Mouse (Mus musculus) limb, embryonic 10.5 days (tissue): ENCODE results near the gene Hspb7. TPM values are rescaled to one million over a fixed set of nuclear protein-coding genes. Genes with fewer than 3 reads are reported as not detected.

Experiments used
- DNase-seq: peaks from one replicate; pipeline ENCODE4 v3.0.0-alpha.2; 2017; ENCODE audit warnings: low spot score
- H3K27ac ChIP-seq: fragments of 300-500 bp; sonication (generic); 2 replicates; pipeline ENCODE4 v1.5.1; 2016; ENCODE audit warnings: mild to moderate bottlenecking
- H3K27me3 ChIP-seq: fragments of 300-500 bp; sonication (generic); 2 replicates; pipeline ENCODE4 v1.6.1; 2016; ENCODE audit warnings: low read depth, mild to moderate bottlenecking; ENCODE audit not compliant: poor library complexity, severe bottlenecking
- H3K36me3 ChIP-seq: fragments of 300-500 bp; sonication (generic); 2 replicates; pipeline ENCODE4 v1.6.1; 2016; ENCODE audit warnings: mild to moderate bottlenecking, moderate library complexity
- H3K4me1 ChIP-seq: fragments of 300-500 bp; sonication (generic); 2 replicates; pipeline ENCODE4 v1.6.1; 2016
- H3K4me3 ChIP-seq: fragments of 300-500 bp; sonication (generic); 2 replicates; pipeline ENCODE4 v1.5.1; 2016; ENCODE audit warnings: mild to moderate bottlenecking, moderate library complexity
- H3K9me3 ChIP-seq: fragments of 300-500 bp; sonication (generic); replicated peaks from 2 replicates; pipeline ENCODE4 v1.6.1; 2016; ENCODE audit warnings: mild to moderate bottlenecking
- WGBS: fragments of 180-500 bp; shearing (Covaris S2); methylation state at CpG from one replicate; pipeline ENCODE4 v1.1.7; 2016; 5-methylcytosine and 5-hydroxymethylcytosine counted together
- polyA plus RNA-seq: library from polyadenylated mRNA; unstranded; fragments of >200 nt; fragmentation: Nextera tagmentation; extraction: Ambion mirVana; gene quantifications from 2 replicates; pipeline ENCODE4 v1.2.1, GENCODE M21; 2016

Gene Hspb7
- polyA plus RNA-seq, 1 experiment from 2014 or later = 0.05 TPM

GRCm38 (mm10) chr4:141440877-141441276 lies 20.3 kb downstream of the Hspb7 start:
- Histone ChIP-seq H3K4me1 (peaks cover 26% of the 10 kb centered on the region), H3K36me3 (no peaks in the 10 kb centered on the region; the same call in 1 of the 2 replicates), H3K27ac (no peak overlapping the region), H3K27me3 (no peaks in the 10 kb centered on the region), H3K4me3 (no peak overlapping the region), H3K9me3 (no peaks in the 10 kb centered on the region)
- no peak for DNase-seq

GRCm38 (mm10) chr4:141443641-141444429 lies 23.3 kb downstream of the Hspb7 start:
- Histone ChIP-seq H3K4me3 (peak overlapping the region; percentile 99), H3K27ac (peak overlapping the region; percentile 99), H3K9me3 (no peaks in the 10 kb centered on the region), H3K36me3 (peaks cover 27% of the 10 kb centered on the region), H3K4me1 (peaks cover 31% of the 10 kb centered on the region), H3K27me3 (no peaks in the 10 kb centered on the region)
- DNase-seq = no peak
- WGBS = 51% methylated on average over 11 of the region's 11 CpGs

- Histone ChIP-seq H3K27ac (peak within 1 kb of the TSS; percentile 99), H3K4me3 (peak within 1 kb of the TSS; percentile 99), H3K36me3 (peaks cover 36% of the 10 kb centered on the region), H3K4me1 (peaks cover 27% of the 10 kb centered on the region), H3K27me3 (no peaks in the 10 kb centered on the region), H3K9me3 (no peaks in the 10 kb centered on the region)
- under 1% methylated on average over 102 of the region's 102 CpGs for WGBS
- peak; percentile 93 for DNase-seq
Measured at GRCm38 (mm10) chr4:141444451-141445327, 24.1 kb downstream of the Hspb7 start, which contains the start of gene Zbtb17. TSS of gene Zbtb17 (plus strand) at chr4:141444654.

- no peaks in the 10 kb centered on the region for H3K27me3 ChIP-seq
- peaks cover 27% of the 10 kb centered on the region for H3K4me1 ChIP-seq
- WGBS = 20% methylated on average over 14 of the region's 14 CpGs
- peaks cover 42% of the 10 kb centered on the region for H3K36me3 ChIP-seq
- no peak for DNase-seq
- H3K9me3 ChIP-seq = no peaks in the 10 kb centered on the region
- H3K4me3 ChIP-seq = peak overlapping the region; percentile 99
- peak overlapping the region; percentile 99 for H3K27ac ChIP-seq
Measured at GRCm38 (mm10) chr4:141445328-141445720, 24.7 kb downstream of the Hspb7 start.

- Histone ChIP-seq H3K9me3 (no peaks in the 10 kb centered on the region), H3K4me1 (peaks cover 22% of the 10 kb centered on the region), H3K36me3 (peaks cover 51% of the 10 kb centered on the region), H3K4me3 (no peak overlapping the region), H3K27me3 (no peaks in the 10 kb centered on the region), H3K27ac (no peak overlapping the region)
- WGBS = 74% methylated on average over 7 of the region's 7 CpGs
- DNase-seq = no peak
Measured at GRCm38 (mm10) chr4:141446211-141446610, 25.6 kb downstream of the Hspb7 start.

GRCm38 (mm10) chr4:141451251-141451650 lies 30.7 kb downstream of the Hspb7 start:
- no peaks in the 10 kb centered on the region for H3K9me3 ChIP-seq
- H3K4me1 ChIP-seq = peaks cover 4% of the 10 kb centered on the region; the same call in 1 of the 2 replicates
- 84% methylated on average over 2 of the region's 2 CpGs for WGBS
- peaks cover 96% of the 10 kb centered on the region for H3K36me3 ChIP-seq
- no peak for DNase-seq
- H3K4me3 ChIP-seq = no peak overlapping the region
- H3K27ac ChIP-seq = no peak overlapping the region
- H3K27me3 ChIP-seq = no peaks in the 10 kb centered on the region

GRCm38 (mm10) chr4:141451916-141452450 lies 31.4 kb downstream of the Hspb7 start:
- Histone ChIP-seq H3K4me3 (no peak overlapping the region), H3K4me1 (0 out of 2 replicates have a peak, but pooled peaks cover 3% of the 10 kb centered on the region), H3K9me3 (no peaks in the 10 kb centered on the region), H3K27me3 (no peaks in the 10 kb centered on the region), H3K36me3 (peaks cover 94% of the 10 kb centered on the region), H3K27ac (no peak overlapping the region)
- 93% methylated on average over 9 of the region's 9 CpGs for WGBS
- no peak for DNase-seq

GRCm38 (mm10) chr4:141454581-141455350 lies 34.2 kb downstream of the Hspb7 start:
- Histone ChIP-seq H3K27ac (no peak overlapping the region), H3K4me1 (peaks cover 19% of the 10 kb centered on the region), H3K27me3 (no peaks in the 10 kb centered on the region), H3K9me3 (no peaks in the 10 kb centered on the region), H3K36me3 (peaks cover 83% of the 10 kb centered on the region), H3K4me3 (no peak overlapping the region)
- no peak for DNase-seq
- WGBS = 85% methylated on average over 14 of the region's 14 CpGs

GRCm38 (mm10) chr4:141455526-141455925 lies 34.9 kb downstream of the Hspb7 start:
- Histone ChIP-seq H3K4me3 (no peak overlapping the region), H3K9me3 (no peaks in the 10 kb centered on the region), H3K4me1 (peaks cover 19% of the 10 kb centered on the region), H3K27ac (no peak overlapping the region), H3K36me3 (peaks cover 83% of the 10 kb centered on the region), H3K27me3 (no peaks in the 10 kb centered on the region)
- no peak for DNase-seq
- 81% methylated on average over 4 of the region's 4 CpGs for WGBS

GRCm38 (mm10) chr4:141456193-141456938 lies 35.8 kb downstream of the Hspb7 start:
- Histone ChIP-seq H3K9me3 (no peaks in the 10 kb centered on the region), H3K36me3 (peaks cover 83% of the 10 kb centered on the region), H3K4me3 (no peak overlapping the region), H3K27me3 (no peaks in the 10 kb centered on the region), H3K27ac (no peak overlapping the region), H3K4me1 (peaks cover 19% of the 10 kb centered on the region)
- DNase-seq = no peak
- WGBS = 96% methylated on average over 14 of the region's 14 CpGs

- no peak overlapping the region for H3K4me3 ChIP-seq
- H3K27ac ChIP-seq = no peak overlapping the region; the same call in 1 of the 2 replicates
- H3K27me3 ChIP-seq = no peaks in the 10 kb centered on the region
- H3K4me1 ChIP-seq = peaks cover 19% of the 10 kb centered on the region
- peaks cover 83% of the 10 kb centered on the region for H3K36me3 ChIP-seq
- H3K9me3 ChIP-seq = no peaks in the 10 kb centered on the region
- 14% methylated on average over 7 of the region's 7 CpGs for WGBS
- DNase-seq = peak; percentile 44
Measured at GRCm38 (mm10) chr4:141458236-141458635, 37.7 kb downstream of the Hspb7 start.

GRCm38 (mm10) chr4:141458888-141459287 lies 38.3 kb downstream of the Hspb7 start:
- Histone ChIP-seq H3K27me3 (no peaks in the 10 kb centered on the region), H3K9me3 (no peaks in the 10 kb centered on the region), H3K36me3 (peaks cover 83% of the 10 kb centered on the region), H3K4me3 (no peak overlapping the region), H3K4me1 (peaks cover 19% of the 10 kb centered on the region), H3K27ac (no peak overlapping the region; the same call in 1 of the 2 replicates)
- DNase-seq = no peak
- WGBS = 74% methylated on average over 3 of the region's 3 CpGs
